Mouse (Mus musculus) spleen, embryonic (tissue): ENCODE results near the gene Mosmo.

Experiments
- CTCF ChIA-PET: fragments of 350-600 bp; sonication (Branson Sonifier 250); formaldehyde crosslinking; loops from one replicate; lab custom pipeline; 2022; lab: Charles Lee

Mosmo gene

GRCm38 (mm10) chr7:120754671-120755070 lies 77.3 kb downstream of the Mosmo start:
- CTCF ChIA-PET: no interaction called here

- CTCF ChIA-PET: no interaction called here
These were observed 90.0 kb downstream of the Mosmo start for GRCm38 (mm10) chr7:120767369-120767768.

- CTCF ChIA-PET: no interaction called here
These were observed 94.0 kb downstream of the Mosmo start for GRCm38 (mm10) chr7:120771389-120771788.

GRCm38 (mm10) chr7:120778012-120778411 lies 100.6 kb downstream of the Mosmo start:
- CTCF ChIA-PET: no interaction called here
